Mouse (Mus musculus) MEL (cell line): Measurements from ENCODE around the gene Zfp91. TPM values are rescaled to one million over a fixed set of nuclear protein-coding genes. Genes with fewer than 3 reads are reported as not detected.

Source experiments
- DNase-seq: peaks from one replicate; pipeline ENCODE4 v3.0.0; 2011; ENCODE audit warnings: low read depth, low spot score
- H3K27ac ChIP-seq: 2 replicates; pipeline ENCODE4 v1.5.1; 2012; ENCODE audit warnings: low read depth, mild to moderate bottlenecking, control low read depth, low read length, moderate library complexity; ENCODE audit not compliant: control insufficient read depth
- H3K27me3 ChIP-seq, 2 experiments: fragments of 150-350 bp in 1 of 2; sonication (generic) in 1 of 2; 2 replicates each; pipeline ENCODE4 v1.6.1; 2012; ENCODE audit warnings: low read length in 2 of 2, mild to moderate bottlenecking in 2 of 2, improper control_type of control experiment in 1 of 2, moderate library complexity in 1 of 2; ENCODE audit not compliant: insufficient read depth in 2 of 2, control insufficient read depth in 1 of 2
- H3K36me3 ChIP-seq, 2 experiments: 2 replicates each; pipeline ENCODE4 v1.6.1; 2012 to 2014; ENCODE audit warnings: low read length in 2 of 2, improper control_type of control experiment in 1 of 2, inconsistent platforms in 1 of 2, mild to moderate bottlenecking in 1 of 2; ENCODE audit not compliant: insufficient read depth in 2 of 2, control insufficient read depth in 1 of 2
- H3K4me1 ChIP-seq, 2 experiments: fragments of 150-350 bp in 1 of 2; sonication (generic) in 1 of 2; 2 replicates each; pipeline ENCODE4 v1.6.1; 2012; ENCODE audit warnings: low read length in 2 of 2, improper control_type of control experiment in 1 of 2, mild to moderate bottlenecking in 1 of 2; ENCODE audit not compliant: insufficient read depth in 2 of 2, control insufficient read depth in 1 of 2
- H3K4me3 ChIP-seq, 2 experiments: fragments of 150-350 bp in 1 of 2; sonication (generic) in 1 of 2; 2 replicates each; pipeline ENCODE4 v1.5.1; 2012; ENCODE audit warnings: low read depth in 2 of 2, low read length in 2 of 2, mild to moderate bottlenecking in 2 of 2, moderate library complexity in 2 of 2, control low read depth in 1 of 2, improper control_type of control experiment in 1 of 2; ENCODE audit not compliant: control insufficient read depth in 1 of 2, insufficient read depth in 1 of 2
- H3K79me2 ChIP-seq: 2 replicates; pipeline ENCODE4 v1.6.1; 2012; ENCODE audit warnings: mild to moderate bottlenecking, low read length, moderate library complexity; ENCODE audit not compliant: control insufficient read depth, poor library complexity, insufficient read depth
- H3K9ac ChIP-seq: 2 replicates; pipeline ENCODE4 v1.6.1; 2012; ENCODE audit warnings: low read depth, mild to moderate bottlenecking, control low read depth, low read length, moderate library complexity; ENCODE audit not compliant: control insufficient read depth, poor library complexity, severe bottlenecking
- H3K9me3 ChIP-seq: fragments of 150-350 bp; sonication (generic); replicated peaks from 2 replicates; pipeline ENCODE4 v1.6.1; 2012; ENCODE audit warnings: mild to moderate bottlenecking, low read length, improper control_type of control experiment, moderate library complexity; ENCODE audit not compliant: insufficient read depth
- MAFK ChIP-seq: IDR thresholded peaks from 2 replicates; pipeline ENCODE4 v1.6.1; 2011; ENCODE audit warnings: low read depth, mild to moderate bottlenecking, low read length, improper control_type of control experiment, borderline replicate concordance
- MEF2A ChIP-seq: IDR thresholded peaks from 2 replicates; pipeline ENCODE4 v1.6.1; 2014; ENCODE audit warnings: low read depth, mild to moderate bottlenecking, inconsistent platforms, low read length, improper control_type of control experiment; ENCODE audit not compliant: poor library complexity, insufficient replicate concordance, severe bottlenecking; ENCODE audit errors: extremely low read depth
- NRF1 ChIP-seq: IDR thresholded peaks from 2 replicates; pipeline ENCODE4 v1.6.1; 2014; ENCODE audit warnings: low read depth, mild to moderate bottlenecking, inconsistent platforms, low read length, improper control_type of control experiment, moderate library complexity; ENCODE audit not compliant: poor library complexity, insufficient read depth, severe bottlenecking
- TAL1 ChIP-seq: IDR thresholded peaks from 2 replicates; pipeline ENCODE4 v1.6.1; 2012; ENCODE audit warnings: mild to moderate bottlenecking, inconsistent platforms, low read length, moderate library complexity, mixed read lengths
- TBP ChIP-seq: IDR thresholded peaks from 2 replicates; pipeline ENCODE4 v1.8.0; 2011; ENCODE audit warnings: low read depth, low read length, improper control_type of control experiment
- ZMIZ1 ChIP-seq: IDR thresholded peaks from 2 replicates; pipeline ENCODE4 v1.6.1; 2012; ENCODE audit warnings: low read depth, mild to moderate bottlenecking, inconsistent platforms, low read length, improper control_type of control experiment, moderate library complexity
- ZNF384 ChIP-seq: IDR thresholded peaks from 2 replicates; pipeline ENCODE4 v1.6.1; 2012; ENCODE audit warnings: low read depth, mild to moderate bottlenecking, inconsistent platforms, low read length, improper control_type of control experiment
- polyA plus RNA-seq, 2 experiments: library from polyadenylated mRNA; stranded (reverse) in 1 of 2; unstranded in 1 of 2; fragments of >175 nt in 1 of 2; fragments of >200 nt in 1 of 2; gene quantifications; 2 replicates each; pipeline versions ENCODE4 v1.2.1 to v1.2.4; 2012; ENCODE audit warnings: low replicate concordance in 2 of 2, low read depth in 1 of 2; ENCODE audit not compliant: insufficient read length in 2 of 2, insufficient read depth in 1 of 2, missing spikeins in 1 of 2
- total RNA-seq: library from RNA; depleted of rRNA; stranded (reverse); fragments of 300-350 nt; gene quantifications from 2 replicates; pipeline ENCODE4 v1.2.3, GENCODE M21; 2012; rRNA removed

Zfp91 gene
- total and polyA plus RNA-seq, 3 experiments: 32.3 to 148 (median 51.7) TPM

- H3K9ac ChIP-seq: no peak overlapping the region
- H3K9me3 ChIP-seq: no peaks in the 10 kb centered on the region
- H3K27ac ChIP-seq: no peak overlapping the region
- TF ChIP-seq ZMIZ1: no peak
- no peak for TF ChIP-seq TBP
- TF ChIP-seq MAFK: no peak
- TF ChIP-seq TAL1: no peak
- no peak for TF ChIP-seq ZNF384
- DNase-seq: no peak
- no peaks in the 10 kb centered on the region for H3K36me3 ChIP-seq
- H3K4me3 ChIP-seq: no peak overlapping the region
- H3K27me3 ChIP-seq: no peaks in the 10 kb centered on the region; a peak in 2 of 4 replicates
- H3K79me2 ChIP-seq: no peaks in the 10 kb centered on the region
- H3K4me1 ChIP-seq: no peaks in the 10 kb centered on the region
Measured at GRCm38 (mm10) chr19:12720463-12720862, 75.5 kb downstream of the Zfp91 start.

DNA sequence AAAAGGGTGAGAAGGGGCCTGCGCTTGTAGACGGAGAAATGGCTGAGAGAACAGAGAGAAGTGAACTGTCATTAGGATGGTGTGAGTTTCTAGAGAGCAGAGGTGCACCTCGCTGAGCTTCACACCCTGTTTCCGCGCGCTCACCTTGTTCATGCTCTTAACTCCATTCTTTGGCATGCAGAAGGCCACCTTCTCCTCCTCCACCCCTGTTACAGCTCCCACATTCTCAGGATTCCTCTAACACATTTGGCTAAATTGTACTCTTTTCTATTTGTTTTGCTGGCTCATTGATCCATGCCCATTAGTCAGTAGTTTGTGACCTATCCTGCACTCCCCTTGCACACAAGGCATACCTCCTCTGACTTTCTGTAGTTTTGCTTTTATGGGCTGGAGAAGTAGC, 76.7 kb downstream of the Zfp91 start:
- TF ChIP-seq MEF2A (no peak), NRF1 (no peak)
- Histone ChIP-seq H3K9ac (no peak overlapping the region), H3K79me2 (no peaks in the 10 kb centered on the region), H3K4me3 (no peak overlapping the region), H3K4me1 (no peaks in the 10 kb centered on the region), H3K9me3 (no peaks in the 10 kb centered on the region), H3K27ac (no peak overlapping the region), H3K27me3 (no peaks in the 10 kb centered on the region; a peak in 3 of 4 replicates), H3K36me3 (no peaks in the 10 kb centered on the region)
- DNase-seq: no peak

Other genes with a start within 250 kb of the Zfp91 start
- gene Gm4952, start 196.2 kb downstream of the Zfp91 start, total RNA-seq: not detected in 2 replicates
- under 1 TPM in 1 of 2 experiments, not detected in 1; 0.06 TPM for gene Gm4952, start 196.2 kb downstream of the Zfp91 start, polyA plus RNA-seq
- gene Glyat, start 162.8 kb downstream of the Zfp91 start, total RNA-seq: not detected in 2 replicates
- not detected for gene Glyat, start 162.8 kb downstream of the Zfp91 start, polyA plus RNA-seq
- not detected in 2 replicates for gene Olfr1442, start 125.7 kb downstream of the Zfp91 start, total RNA-seq
- not detected for gene Olfr1442, start 125.7 kb downstream of the Zfp91 start, polyA plus RNA-seq
- gene Olfr1443, start 118.0 kb downstream of the Zfp91 start, total RNA-seq: not detected in 2 replicates
- not detected for gene Olfr1443, start 118.0 kb downstream of the Zfp91 start, polyA plus RNA-seq
- gene Keg1, start 100.3 kb downstream of the Zfp91 start, total RNA-seq: not detected in 2 replicates
- not detected for gene Keg1, start 100.3 kb downstream of the Zfp91 start, polyA plus RNA-seq
- gene Cntf, start 30.5 kb downstream of the Zfp91 start, total RNA-seq: 2.5 and 3.2 TPM in 2 replicates
- 1 to 10 TPM in 1 of 2 experiments, not detected in 1; 8.2 TPM for gene Cntf, start 30.5 kb downstream of the Zfp91 start, polyA plus RNA-seq
- gene Lpxn, start 67 bp upstream of the Zfp91 start, total RNA-seq: 9.9 and 12.9 TPM in 2 replicates
- 10 to 100 TPM in 1 of 2 experiments, not detected in 1; 12.3 TPM for gene Lpxn, start 67 bp upstream of the Zfp91 start, polyA plus RNA-seq
- gene Gm5244, start 50.6 kb upstream of the Zfp91 start, total RNA-seq: not detected in 2 replicates
- gene Gm5244, start 50.6 kb upstream of the Zfp91 start, polyA plus RNA-seq: under 1 TPM in 1 of 2 experiments, not detected in 1; 0.13 TPM
- gene Olfr1444, start 61.2 kb upstream of the Zfp91 start, total RNA-seq: not detected in 2 replicates
- gene Olfr1444, start 61.2 kb upstream of the Zfp91 start, polyA plus RNA-seq: under 1 TPM in 1 of 2 experiments, not detected in 1; 0.04 TPM
- not detected in 2 replicates for gene Olfr1445, start 87.7 kb upstream of the Zfp91 start, total RNA-seq
- gene Olfr1445, start 87.7 kb upstream of the Zfp91 start, polyA plus RNA-seq: not detected
- gene Olfr1446, start 97.4 kb upstream of the Zfp91 start, total RNA-seq: not detected in 2 replicates
- gene Olfr1446, start 97.4 kb upstream of the Zfp91 start, polyA plus RNA-seq: not detected
- gene Olfr1447, start 107.6 kb upstream of the Zfp91 start, total RNA-seq: not detected in 2 replicates
- not detected for gene Olfr1447, start 107.6 kb upstream of the Zfp91 start, polyA plus RNA-seq
- not detected in 2 replicates for gene Olfr1448, start 128.3 kb upstream of the Zfp91 start, total RNA-seq
- gene Olfr1448, start 128.3 kb upstream of the Zfp91 start, polyA plus RNA-seq: not detected
- gene Olfr1449, start 134.7 kb upstream of the Zfp91 start, total RNA-seq: not detected in 2 replicates
- not detected for gene Olfr1449, start 134.7 kb upstream of the Zfp91 start, polyA plus RNA-seq
- gene Olfr1450, start 154.1 kb upstream of the Zfp91 start, total RNA-seq: not detected in 2 replicates
- gene Olfr1450, start 154.1 kb upstream of the Zfp91 start, polyA plus RNA-seq: not detected
- not detected in 2 replicates for gene Olfr1451, start 198.9 kb upstream of the Zfp91 start, total RNA-seq
- gene Olfr1451, start 198.9 kb upstream of the Zfp91 start, polyA plus RNA-seq: not detected
- not detected in 2 replicates for gene Olfr1453, start 232.2 kb upstream of the Zfp91 start, total RNA-seq
- not detected for gene Olfr1453, start 232.2 kb upstream of the Zfp91 start, polyA plus RNA-seq